Mouse (Mus musculus): Measurements from ENCODE around the gene Siglec1.

DNA sequence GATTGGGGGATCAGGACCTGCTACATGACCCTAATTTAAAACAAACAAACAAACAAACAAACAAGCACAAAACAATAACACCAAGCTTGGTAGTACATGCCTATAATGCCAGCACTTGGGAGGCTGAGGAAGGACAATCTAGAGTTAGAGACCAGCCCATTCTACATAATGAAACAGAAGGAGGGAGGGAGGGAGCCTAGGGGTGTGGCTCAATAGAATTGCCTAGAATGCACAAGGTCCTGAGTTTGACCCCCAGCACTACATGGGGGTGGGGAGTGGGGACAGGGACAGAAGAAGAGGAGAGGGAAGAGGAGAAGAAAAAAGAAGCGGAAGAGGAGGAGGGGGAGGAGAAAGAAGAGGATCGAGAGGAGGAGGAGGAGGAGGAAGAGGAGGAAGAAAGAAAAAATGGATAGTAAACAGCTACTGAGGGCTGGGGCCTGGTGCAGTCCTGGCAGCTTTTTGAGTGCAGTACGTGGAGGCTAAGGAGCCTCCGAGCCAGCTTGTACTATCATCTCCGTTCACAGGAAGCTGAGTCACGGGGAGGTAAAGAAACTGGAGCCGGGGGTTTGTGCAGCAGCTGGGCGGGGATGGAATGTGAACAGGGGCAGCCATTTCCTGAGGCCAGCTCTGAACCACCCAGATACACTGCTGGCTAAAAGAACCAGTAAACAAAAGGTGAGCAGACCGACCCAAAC lies 9.7 kb upstream of the Siglec1 start:
- no peak for TF ChIP-seq GATA1 (IDR thresholded peaks at IDR 0.05; ENCODE audit: low read length)
- no peak for TF ChIP-seq TAL1 (IDR thresholded peaks at IDR 0.05; ENCODE audit: low read length)
